Mouse (Mus musculus): ENCODE measurements around the gene Duox1.

Gene Duox1

DNA sequence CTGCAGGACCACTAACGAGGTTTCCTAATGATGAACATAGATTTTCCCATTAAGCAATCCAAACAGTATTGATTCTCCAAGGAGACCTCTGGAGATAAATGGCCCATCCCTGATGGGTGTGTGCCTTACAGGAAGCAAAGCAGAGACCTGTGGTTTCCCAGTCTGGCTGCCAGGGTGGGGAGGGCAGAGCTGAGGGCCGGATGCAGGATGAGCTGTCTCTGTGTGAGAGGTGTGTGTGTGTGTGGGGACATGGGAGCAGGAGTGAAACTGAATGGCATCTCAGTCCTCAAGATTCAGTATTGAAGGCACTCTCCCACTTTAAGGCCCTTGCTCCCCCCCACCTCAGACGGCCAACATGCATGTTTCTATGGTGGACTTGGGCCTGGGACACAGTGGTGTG lies 40.7 kb downstream of the Duox1 start:
- no peak for DNase-seq

DNA sequence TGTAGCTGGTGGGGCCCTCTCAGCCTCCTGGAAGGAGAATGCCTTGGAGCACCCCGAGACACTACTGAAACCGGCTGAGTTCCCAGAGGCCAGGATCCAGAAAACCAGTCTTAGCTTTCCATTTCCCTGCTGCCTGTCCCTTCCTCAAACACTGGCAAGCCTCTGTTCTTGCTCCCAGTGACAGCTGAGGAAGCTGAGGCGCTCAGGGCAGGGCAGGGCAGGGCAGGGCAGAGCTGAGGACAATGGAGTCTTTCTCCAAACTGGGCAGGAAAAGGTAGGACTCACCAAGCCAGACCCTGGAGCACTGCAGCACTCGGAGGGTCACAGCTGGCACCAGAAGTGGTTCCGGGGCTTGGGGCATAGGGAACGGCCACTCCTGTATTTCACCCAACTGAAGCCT lies 44.8 kb downstream of the Duox1 start:
- DNase-seq, result no peak

DNA sequence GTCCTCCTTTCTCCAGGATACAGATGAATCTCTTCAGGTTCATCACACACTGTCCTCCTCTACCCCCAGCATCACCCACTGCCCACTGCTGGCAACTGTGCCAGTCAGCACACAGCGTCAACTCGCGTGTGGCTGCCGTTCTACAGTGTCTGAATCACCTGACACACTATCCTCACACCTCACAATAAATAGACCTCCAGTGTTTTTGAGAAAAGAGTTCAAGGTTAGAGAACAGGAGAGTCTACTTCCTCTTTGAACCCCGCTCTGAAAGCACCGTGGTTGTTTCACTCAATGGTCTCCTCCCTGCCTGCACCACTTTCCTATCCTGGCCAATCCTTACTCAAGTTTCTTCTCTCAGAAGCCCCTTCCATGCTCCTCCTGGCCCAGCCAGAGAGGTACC lies 45.7 kb downstream of the Duox1 start:
- DNase-seq, result no peak

DNA sequence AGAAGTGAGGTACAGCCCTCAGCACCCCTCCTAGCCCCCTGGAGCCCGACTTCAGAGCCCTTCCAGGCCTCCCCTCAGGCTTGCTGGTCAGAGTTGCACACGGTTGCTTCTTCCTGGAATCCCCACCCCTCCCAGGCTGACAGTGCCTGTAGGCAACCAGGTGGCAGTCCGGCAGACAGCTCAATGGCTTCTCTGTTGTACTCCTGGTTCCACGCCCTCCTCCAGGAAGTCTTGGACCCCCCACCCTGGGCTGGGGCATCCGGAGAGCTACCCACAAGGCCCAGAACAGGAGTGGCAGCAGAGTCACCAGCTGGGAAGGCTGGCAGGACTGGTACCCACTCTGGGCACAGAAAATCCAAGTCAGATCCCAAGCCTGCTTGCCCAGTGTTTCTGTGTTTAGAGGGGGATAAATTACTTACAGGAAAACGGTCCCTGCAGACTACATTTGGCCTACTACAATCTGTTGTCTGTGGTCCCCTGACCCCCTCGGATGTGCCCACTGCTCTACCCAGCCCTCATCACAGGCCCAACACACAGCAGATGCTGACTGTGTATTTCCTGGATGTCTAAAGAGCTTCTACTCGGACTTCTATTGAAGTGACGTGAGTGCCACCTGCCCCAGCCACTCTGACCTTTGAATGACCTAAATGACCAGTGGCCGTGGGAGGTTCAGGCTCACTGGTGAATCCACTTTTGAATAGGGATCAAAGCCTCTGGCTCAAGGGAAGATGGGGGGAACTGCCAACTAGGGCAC lies 46.6 kb downstream of the Duox1 start:
- no peak for DNase-seq

DNA sequence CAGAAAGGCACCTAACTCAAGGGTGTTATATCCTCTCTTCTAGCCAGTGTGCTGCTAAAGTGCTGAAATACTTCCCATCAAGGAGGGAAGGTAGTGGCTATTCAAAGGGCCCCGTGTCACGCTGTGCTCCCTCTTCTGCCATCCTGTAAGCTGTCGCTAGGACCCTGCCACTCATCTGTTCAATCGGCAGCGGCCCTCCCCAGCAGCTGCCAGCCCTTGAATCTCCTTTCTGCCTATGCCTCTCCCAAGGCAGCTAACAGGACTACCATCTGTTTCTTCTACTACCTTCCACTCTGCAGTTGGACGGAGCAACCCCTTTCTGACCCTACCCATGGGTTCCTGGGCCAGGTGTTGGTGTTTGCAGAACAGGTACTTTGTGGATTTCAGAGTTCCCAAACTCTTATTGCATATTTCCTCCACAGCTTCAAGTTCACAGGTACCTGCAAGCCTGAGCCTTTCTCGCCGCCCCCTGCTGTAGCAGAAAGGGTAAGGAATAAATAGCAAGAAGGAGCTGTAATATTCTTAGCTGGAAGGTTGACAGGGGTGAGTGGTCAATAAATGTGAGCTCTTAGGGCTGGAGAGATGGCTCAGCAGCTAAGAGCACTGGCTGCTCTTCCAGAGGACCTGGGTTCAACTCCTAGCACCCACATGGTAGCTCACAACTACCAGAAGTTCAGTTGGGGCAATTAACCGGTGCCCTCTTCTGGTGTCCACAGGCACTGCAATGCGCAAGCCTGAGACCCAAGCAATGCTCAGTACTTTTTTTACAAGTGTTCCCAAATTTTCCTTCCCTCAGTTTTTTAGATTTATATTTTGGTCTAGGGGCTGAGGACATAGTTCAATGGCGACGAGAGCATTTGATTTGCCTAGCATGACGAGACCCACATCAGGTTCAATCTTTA lies 47.4 kb downstream of the Duox1 start:
- no peak for DNase-seq

DNA sequence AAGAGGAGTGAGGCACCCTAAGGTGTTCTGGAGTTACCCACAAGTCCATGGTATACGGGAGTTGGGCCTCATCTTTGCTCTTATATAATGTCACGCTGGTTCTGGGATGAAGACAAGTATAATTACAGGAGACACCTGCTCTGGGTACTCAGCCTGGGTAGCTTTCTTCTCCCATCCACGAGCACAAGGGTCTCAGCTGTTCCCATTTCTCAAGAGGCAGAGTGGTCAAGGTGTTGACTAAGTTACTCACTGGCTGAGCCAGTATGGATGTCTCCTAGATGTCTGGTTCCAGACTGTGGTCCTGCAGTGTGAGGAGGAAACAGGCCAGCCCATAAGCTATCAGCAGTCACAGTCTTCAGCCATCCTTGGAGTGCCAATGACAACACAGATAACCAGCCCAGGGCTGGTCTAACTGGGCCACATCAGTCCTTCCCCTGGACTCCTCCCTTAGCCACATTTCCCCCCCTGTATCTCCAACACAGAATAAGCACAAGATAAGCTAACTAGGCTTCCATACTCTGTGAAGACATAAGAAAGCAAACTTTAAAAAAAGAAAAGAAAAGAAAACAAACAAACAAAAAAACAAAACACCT lies 49.0 kb downstream of the Duox1 start:
- no peak for DNase-seq

DNA sequence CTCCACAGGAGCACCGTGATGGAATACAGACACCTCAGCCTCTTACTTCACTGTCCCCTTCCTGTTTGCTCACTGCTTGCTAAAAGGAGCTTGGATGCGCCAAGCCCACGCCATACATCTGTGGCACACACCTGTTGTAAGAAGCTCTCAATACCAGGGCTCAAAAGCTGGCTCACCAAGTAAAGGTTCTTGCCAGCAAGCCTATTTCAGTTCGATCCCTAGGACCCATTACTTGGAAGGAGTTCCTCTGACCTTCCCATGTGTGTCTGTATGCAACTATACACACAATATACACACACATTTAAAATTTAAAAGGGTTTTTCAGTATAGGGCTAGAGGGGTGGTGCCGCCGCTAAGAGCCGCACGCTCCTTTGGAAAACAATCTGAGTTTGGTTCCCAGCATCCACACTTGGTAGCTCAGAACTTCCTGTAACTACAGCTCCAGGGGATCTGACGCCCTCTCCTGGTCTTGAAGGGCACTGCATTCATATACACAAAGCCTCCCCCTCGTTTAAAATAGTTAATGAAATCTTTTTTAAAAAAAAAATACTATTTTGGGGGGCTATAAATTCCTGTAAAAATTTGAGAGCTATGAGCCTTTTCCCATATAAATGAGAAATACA lies 49.9 kb downstream of the Duox1 start:
- DNase-seq, result no peak

DNA sequence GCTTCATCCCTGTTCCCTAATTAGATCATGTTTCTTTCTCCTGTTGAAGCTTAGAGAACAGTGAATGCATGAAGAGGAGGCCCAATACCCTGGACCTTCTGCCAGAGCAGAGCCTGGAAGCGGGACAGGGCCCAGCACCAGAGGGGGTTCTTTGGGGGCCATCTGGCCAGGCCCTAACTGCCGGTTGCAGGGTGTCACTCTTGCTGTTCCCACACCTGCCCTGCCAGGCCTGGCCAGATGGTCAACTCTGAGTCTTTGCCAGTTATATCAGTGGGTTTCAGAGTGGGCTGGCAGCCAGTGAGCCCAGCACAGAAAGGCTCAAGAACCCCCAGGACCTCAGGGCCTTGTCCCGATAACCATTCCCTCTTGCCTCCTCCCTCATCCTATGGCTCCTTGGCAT lies 50.6 kb downstream of the Duox1 start:
- no peak for DNase-seq

DNA sequence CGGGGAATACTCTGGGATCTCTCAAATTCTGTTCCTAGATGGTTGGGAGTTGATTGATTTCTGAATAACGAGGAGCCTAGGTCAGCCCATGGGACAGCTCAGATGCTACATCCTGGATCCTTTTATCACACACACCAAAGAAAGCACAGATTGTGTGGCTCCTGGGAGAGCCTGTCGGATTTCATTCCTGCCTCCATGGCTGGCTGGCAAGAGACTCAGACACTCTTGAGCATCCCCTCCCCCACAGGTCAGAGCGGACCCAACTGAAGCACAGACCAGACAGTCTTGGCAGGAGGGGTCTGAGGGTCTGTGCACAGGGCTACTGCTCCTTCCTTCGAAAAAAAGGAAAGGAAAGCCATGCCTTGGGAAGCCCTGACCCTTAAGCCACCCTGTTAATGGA lies 51.2 kb downstream of the Duox1 start:
- no peak for DNase-seq

DNA sequence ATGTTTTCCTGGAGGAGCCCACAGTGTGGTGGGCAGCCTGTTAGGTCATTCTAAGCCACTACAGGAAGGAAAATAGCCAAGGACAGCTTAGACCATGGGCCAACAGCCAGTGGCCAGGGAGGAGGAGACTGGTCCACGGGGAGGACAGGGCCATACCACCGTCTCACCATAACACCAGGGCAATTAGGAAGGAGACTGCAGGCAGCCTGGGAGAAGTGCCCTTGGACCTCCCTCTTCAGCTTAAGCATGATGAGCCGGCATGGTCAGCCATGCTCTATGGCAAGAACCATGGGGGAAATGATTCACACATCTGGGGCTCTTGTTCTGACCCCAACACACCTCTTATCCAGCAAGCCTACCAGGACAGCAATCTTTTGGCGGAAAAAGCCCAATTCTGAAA lies 51.7 kb downstream of the Duox1 start:
- no peak for DNase-seq

DNA sequence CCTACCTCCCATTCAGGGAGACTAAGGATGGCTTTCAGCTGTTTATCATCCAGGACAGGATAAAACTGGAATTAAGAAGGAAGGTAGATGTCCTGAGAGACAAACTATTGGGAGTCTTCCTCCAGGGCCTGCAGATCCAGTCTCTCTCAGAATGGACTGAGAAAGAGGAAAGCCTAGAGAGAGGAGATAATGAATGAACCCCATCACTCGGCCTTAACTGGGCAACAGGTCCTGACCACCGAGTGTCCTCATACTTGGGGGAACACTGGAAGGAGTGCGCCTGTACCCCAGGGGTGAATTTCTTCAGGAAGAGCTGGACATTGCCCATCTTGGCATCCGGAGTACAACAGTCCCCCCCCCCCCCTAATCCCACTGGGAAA lies 52.2 kb downstream of the Duox1 start:
- DNase-seq, result no peak

DNA sequence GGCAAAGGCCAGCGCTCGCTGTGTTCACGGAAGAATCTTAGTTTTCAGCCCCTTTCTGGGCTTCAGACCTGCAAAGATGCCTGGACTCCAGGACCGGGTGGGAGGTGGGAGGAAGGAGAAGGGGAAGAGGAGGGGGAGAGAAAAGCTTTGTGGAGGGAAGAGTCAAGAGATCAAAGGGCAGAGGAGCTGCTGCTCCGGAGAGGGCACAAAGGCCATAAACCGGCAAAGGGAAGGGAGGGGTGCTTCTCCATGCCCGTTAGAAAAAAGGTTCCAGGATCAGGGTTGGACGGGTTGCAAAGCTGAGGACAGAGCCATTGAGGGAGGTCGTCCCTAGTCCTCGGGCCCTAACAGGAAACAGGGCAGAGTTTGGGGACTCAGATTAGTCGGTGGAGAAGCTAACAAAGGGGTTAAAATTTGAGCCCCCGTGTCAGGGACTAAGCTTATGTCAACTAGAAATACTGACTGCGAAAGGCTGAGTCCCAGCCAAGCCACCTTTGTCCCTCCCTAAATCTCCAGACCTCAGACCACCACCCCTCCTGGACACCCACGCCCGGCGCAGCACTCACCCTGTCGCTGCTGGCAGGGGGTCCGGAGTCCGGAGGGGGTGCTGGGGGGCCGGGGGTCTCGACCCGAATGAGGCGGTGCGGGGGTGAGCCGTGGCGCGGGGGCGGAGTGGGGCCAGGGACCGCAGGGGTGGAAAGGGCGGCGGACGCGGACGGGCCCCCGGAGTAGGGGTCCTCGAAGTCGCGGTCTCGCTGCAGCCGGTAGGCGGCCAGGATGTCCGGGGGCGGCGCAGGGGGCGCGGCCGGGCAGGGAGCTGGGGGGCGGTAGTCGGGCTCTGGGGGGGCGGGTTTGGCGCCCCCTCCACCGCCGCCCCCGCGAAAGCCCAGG lies 52.9 kb downstream of the Duox1 start:
- peak; percentile 23 for DNase-seq

DNA sequence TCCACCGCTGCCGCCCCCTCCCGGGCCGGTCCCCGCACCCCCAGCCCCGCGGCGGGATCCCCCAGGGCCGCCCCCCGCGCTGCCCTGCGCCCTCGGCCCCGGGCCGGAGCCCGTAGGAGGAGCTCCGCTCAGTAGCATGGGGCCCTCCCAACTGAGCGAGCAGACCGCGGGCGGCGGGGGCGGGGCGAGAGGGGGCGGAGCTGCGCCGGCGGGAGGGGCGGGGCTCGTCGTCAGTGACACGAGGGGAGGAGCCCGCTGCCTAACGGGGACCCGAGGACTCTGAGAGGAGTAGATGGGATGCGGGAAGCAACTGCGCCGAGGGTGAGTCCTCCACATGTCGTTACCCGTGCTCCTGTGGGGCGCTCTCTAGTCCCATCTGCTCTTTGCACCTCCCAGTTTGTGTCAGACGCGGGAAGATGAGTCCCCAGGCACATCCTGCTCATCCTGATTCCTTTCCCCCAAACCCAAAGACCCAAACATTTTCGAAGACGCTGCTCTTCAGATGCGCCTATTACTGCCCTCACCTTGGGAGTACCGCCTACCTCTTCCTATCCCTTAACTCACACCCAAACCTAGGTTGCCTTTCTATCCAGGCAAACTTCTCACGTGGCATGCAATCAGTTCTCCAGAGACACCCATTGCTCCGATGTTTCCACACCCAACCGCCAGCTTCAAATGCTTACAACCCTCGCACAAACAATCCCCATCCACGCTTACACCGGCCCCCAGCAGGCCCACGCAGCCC lies 53.7 kb downstream of the Duox1 start, which contains the start of gene Shf:
Gene Shf, minus strand, starts transcription at position 168 of the 745 bp plus-strand sequence.
- DNase-seq, result peak; percentile 87

DNA sequence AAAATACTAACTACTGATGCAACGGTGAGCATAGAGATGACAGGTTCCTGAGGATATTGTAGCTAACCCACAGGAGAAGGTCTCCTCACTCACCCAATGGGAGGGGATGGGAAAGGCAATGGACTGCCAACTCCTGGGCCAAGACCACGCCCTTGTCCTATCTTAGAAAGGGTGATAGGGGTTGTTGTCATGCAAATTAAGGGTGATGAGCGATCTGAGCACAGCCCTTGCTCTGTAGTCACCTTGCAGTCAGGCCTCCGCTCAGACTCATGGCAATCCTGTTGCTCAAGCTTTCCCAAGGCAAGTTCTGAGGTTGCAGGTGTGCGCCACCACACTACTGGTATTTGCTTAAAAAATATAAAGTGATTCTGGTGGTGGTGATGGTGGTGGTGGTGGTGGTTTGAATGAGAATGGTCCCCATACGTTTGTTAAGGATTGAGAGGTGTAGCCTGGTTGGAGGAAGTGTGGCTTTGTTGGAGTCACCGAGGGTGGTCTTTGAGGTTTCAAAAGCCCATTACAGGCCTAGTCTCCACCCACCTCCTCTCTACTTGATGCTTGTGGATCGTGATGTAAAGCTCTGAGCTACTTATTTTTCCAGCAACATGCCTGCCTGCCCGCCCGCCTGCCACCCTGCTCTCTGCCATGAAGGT lies 54.8 kb downstream of the Duox1 start:
- no peak for DNase-seq

DNA sequence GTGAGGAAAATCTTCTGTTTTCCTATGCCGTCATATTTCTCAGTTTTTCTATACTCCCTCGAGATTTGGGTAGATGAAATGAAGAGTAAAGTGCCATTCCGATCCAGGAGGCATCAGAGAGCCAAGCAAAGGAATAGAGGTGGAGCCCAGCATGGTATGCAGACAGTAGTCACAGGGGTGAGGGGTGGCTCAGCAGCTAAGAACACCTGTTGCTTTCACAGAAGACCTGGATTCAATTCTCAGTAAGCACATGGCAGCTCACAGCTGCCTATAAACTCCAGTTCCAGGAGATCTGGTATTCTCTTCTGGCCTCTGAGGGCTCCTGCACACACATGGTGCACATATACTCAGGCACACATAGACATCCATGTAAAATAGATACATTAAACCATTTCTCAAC lies 56.6 kb downstream of the Duox1 start:
- DNase-seq, result no peak

DNA sequence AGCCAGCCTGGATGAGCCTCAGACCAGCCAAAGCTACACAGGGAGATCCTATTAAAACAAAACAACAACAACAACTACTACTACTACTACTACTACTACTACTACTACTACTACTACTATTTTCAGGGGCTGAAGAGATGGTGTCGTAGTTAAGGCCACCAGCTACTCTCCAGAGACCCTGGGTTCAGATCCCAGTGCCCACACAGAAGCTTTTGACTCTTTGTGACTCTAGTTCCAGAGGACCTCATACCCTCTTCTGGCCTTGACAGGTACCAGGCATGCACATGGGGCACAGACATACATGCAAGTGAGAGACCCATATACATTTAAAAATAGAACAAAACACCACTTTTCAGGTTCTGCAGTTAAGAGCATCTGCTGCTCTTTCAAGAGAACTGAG lies 57.1 kb downstream of the Duox1 start:
- no peak for DNase-seq

DNA sequence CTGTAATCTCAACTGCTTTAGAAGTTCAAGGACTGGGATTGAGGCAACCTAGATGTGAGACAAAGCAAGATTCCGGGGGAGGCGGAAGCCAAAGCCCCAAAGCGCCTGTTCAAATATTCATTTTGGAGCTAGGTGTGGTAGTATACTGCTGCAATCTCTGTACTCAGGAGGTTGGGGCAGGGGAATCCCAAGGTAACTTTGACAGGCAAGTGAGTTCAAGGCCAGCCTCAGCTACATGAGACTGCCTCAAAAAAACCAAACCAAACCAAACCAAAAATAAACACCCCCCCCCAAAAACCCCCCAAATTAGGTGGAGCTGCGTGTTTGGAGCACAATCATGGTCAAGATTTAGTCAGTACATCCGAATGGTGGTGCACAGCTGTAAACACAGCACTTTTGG lies 58.5 kb downstream of the Duox1 start:
- no peak for DNase-seq

DNA sequence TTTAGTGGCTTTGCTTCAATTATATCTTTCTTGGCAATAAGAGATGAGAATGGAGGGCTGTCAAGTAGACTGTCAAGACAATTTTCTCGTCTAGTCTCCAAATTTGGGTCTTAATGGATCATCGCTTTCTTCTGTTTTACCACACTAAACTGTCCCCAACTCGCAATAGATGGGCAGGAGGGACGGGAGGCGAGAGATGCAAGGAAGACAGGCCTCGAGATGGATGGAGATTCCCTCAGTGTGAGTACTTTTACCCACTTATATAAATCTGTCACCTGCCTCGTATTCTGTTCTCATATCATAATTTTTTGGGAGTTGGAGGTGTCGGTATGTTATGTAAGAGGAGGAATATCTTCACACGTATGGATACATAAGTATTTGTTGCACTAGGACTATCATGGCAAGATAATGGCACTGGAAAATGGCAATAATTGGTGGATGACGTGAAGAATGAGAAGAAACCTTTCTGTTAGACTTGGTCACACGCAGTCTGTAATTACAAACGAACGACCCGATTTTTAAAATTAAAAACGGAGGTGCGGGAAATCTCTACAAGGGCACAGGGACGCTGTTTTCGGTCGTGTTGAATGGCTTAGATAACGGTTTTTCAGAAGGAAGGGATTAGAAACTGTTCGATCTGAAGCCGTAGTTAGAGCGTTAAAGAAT lies 59.3 kb downstream of the Duox1 start:
- DNase-seq, result no peak

DNA sequence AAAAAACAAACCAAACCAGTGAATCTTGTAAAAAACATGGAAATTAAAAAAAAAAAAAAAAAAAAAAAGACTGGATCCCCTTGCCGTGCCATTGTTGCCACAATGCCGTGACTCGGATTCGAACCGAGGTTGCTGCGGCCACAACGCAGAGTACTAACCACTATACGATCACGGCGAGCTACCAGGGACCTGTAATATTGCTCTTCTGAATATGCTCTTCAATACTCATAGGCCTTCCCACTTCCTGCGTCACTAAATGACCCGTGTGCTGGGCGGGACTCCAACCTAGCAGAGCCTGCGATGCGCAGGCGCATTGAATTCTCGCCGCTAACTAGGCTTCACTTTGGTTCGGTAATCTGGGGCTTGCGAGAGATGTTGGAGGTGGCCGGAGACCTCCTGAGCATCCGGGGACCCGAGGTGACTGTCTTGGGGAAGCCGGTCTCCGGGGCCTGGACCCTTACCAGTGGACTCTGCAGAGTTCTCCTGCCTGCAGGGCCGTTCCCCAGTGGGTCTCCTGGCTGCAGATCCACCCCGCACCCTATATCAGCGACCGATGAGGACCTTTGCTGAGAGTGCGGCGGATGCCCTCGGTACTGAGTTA lies 60.0 kb downstream of the Duox1 start:
- DNase-seq, result peak; percentile 98

DNA sequence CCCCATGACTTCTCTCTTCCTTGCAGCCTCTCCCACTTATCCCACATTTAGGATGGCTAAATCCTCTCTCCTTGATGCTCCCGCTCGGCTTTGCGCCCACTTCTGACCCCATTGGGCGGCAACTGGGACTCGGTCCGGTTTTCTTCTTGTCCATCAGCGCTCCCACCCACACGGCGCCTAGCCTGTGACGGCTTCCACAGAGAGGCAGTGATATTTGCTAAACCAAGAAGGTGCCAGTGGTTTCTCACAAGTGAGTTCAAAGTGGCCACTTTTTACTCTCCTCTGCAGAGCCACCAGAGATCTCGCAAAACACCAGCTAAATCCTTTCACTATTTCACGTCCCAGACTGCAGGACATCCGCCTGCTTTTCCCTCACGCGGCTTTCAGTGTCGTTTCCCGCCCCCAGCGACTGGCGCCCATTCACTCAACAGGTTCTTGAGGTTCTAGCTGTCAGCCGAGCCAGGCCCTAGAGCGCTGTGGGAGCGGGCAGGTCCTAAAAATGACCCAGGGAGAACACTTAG lies 60.6 kb downstream of the Duox1 start:
- DNase-seq, result peak; percentile 66
